Mouse (Mus musculus) liver, embryonic 14.5 days (tissue): Measurements from ENCODE around the gene Hcfc2.

Source experiments
- CTCF ChIP-seq: IDR thresholded peaks from 2 replicates; pipeline ENCODE4 v1.5.1; 2016; ENCODE audit warnings: antibody characterized with exemption, low read depth, control low read depth
- EP300 ChIP-seq: IDR thresholded peaks from 2 replicates; pipeline ENCODE4 v1.6.1; 2016; ENCODE audit warnings: antibody characterized with exemption, low read depth

DNA sequence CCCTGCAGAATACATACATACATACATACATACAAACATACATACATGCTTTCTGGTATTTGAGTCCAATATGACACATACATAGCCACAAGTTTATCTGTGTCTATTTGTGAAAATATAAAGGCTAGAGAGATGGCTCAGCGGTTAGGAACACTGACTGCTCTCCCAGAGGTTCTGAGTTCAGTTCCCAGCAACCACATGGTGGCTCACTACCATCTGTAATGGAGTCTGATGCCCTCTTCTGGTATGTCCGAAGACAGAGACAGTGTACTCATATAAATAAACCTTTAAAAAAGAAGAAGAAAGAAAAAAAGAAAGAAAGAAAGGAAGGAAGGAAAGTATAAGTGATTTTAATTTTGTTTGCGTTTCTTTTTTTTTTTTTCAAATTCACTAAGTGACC, 30.0 kb upstream of the Hcfc2 start:
- TF ChIP-seq EP300 (no peak), CTCF (no peak)
